Mouse (Mus musculus) Muller cell, postnatal 12 days (primary cell): Measurements from ENCODE around the gene Tox2.

ENCODE experiments used
- DNase-seq: peaks from one replicate; pipeline ENCODE4 v3.0.0-alpha.2; 2015; ENCODE audit errors: inconsistent ontology term

Gene Tox2

DNA sequence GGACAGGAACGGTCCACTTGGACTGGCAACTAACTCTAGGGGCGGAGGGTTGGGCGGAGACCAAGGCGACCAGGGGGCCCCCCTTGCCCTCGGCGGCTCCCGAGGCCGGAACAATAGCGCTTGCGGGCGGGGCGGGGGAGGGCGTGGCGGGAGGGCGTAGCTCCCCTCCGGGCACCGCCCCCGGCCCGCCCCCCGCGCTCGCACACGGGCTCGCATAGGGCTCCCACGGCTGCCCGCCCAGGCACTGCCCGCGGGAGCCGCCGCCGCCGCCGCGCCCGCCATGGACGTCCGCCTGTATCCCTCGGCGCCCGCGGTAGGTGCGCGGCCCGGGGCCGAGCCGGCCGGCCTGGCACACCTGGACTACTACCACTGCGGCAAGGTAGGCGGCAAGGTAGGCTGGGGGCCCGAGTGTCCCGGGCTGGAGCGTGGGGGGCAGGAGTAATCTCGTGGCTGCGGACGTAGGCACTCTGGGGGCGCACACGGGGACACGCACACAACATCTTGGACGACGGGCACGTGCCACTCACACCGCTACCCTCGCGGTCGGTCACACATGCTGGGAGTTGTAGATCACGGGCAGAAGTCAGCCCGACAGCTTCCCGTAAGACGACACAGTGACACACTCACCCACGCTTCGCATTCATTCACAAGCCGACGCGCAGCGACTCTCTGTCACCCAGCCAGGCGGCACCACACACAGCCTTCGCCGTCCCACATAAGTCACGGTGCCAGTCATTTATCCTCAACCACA is at the start of gene Tox2:
TSS of gene Tox2 (plus strand) at position 242 of the 751 bp plus-strand sequence.
- peak; percentile 83 for DNase-seq

DNA sequence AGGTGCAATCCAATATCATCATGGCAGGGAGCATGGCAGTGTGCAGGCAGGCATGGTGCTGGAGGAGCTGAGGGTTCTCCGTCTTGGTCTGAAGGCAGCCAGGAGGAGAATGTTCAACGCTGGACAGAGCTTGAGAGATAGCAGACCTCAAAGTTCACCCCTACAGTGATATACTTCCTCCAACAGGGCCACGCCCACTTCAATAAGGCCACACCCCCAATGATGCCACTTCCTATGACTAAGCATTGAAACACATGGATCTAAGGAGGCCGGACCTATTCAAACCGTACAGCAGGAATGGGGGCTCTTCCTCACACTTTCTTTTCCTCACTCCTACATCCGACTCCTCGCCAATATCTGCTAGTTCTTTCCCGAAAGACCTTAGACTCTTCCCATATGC is 48.3 kb upstream of the Tox2 start:
- DNase-seq: no peak

DNA sequence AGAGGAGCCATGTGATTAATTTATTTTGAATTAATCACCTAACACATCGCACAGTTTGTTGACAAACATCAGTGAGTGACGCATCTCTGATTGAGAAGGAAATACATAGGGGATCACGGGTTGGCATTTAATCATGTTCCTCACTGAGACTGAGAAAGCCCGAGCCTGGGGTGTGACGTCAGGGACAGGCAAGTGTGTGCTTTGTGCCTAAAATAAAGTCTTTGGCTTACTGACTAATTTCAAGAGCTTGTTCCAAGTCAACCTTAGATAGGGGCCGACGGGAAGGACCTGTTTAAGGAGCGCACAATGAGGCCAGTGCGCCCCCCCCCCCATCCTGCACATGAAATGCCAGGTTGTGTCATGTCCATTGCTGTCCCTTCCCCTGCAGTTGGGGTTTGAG is 43.9 kb upstream of the Tox2 start:
- DNase-seq: no peak

DNA sequence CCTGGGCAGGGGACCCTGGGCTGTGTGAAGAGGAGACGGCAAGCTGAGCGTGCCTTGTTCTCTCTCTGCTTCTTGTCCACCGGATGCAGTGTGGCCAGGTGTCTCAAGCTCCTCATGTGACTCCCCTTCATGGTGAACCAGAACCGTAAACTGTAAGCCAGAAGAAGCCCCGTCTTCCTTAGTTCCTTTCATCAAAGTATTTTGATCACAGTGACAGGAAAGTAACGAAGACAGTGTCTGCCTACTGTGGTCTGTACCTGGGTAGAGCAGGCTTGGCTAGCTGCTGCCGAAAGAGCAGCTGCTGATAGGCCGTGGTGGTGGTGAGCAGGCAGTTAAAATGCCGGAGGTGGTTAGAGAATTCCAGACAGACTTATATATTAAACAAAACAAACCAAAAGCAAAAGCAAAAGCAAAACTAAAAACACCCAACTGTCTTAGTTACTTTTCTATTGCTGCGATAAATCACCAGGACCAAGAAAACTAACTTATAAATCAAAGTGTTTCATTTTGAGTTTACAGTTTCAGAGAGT is 38.4 kb upstream of the Tox2 start:
- peak; percentile 32 for DNase-seq

DNA sequence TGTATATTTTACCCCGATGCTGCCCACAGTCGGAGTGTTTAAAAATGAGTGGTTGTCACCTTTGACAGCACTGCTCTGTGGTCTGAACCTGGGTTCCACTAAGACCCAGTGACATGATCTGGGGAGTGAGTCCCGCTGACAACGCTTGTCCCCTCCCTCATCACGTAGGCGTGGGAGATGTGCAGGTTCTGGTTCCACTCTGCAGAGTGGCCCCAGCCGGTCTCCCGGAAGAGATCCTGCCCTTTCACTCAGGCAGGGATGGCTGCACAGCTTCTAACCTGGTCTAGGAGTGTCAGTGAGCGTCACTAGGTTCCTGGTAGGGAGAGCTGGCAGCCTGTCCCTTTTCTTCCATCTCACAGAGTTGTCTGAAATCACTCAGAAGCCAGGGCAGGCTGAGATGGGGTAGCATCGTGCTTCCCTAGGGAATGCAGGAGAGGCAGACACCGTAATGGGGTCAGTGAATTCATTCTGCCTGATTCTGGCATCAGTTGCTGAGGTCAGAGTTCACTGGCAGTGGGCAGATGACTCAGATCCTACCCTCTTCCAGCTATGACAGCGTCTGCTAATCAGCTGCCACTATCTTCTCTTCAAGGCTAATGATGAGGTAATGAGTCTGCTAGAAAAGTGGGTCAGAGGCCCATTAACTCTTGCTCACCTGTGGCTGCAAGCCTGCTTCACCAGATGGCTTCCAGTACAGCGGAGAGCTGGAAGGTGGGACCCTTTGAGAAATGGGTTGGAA is 36.7 kb upstream of the Tox2 start:
- peak; percentile 94 for DNase-seq

DNA sequence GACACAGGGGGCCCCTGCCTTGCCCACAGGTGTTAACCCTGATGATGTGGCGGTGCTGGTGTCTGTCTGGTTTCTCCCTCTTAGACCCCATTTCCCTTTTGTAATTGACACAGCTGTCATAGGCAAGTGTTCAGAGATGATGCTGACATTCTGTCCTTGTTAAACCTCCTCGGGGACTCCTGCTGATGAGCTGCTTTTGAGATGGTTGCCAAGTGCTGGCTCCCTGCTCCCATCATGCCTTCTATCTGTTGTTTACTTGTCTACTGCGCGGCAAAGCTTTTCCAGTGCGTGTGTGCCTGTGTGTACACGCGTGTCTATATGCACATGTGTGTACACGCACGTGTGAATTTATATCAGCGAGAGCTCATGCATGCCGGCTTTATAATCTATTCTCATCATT is 31.0 kb upstream of the Tox2 start:
- no peak for DNase-seq

DNA sequence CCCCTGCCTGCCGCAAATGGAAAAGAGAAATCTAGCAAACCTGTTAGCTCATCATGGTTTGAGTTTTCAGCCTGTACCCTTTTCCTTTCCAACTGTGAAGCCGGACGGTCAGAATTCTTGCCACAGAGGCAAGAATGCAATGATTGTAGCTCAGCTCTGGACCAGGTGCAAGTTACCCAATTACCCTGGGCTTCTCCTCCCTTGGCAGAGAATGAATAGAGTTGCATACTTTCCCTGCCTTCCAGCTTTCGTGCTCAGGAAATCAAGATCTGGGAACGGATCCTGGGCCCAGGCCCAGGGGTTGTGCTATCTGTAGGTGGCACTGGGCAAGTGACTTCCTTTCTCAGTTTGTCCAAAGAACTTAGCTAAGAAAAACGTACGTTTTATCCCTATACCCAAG is 28.9 kb upstream of the Tox2 start:
- DNase-seq: peak; percentile 94

DNA sequence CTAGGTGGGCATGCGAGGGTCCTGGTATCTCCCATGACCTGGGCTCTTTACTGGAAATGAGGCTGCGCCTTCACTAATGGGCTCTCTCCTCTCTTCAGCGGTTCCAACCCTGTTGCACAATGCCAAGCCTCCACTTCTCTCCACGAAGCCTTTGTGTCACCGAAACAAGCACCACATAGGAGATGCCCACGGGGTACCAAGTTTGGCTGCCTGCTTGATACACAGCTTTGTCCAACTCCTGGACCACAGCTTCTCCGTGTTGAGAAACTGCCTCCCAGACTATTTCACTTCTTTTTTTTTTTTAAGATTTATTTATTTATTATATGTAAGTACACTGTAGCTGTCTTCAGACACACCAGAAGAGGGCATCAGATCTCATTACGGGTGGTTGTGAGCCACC is 27.1 kb upstream of the Tox2 start:
- no peak for DNase-seq

DNA sequence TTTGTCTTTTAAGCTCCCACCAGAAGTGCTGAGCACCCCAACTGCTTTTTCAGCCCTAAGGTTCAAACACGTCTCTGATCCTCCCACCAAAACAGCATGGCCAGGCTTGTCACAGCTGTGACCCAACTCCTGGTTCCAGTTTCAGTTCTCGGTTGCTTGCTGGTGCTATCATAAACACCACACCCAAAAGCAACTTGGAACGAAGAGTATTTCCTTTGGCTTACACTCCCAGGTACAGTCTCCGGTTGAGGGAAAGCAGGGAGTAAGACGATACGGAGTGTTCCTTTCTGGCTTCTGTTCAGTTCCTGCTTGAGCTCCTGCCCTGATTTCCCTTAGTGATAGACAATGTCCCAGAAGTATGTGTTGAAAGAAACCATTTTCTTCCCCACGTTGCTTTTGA is 26.4 kb upstream of the Tox2 start:
- DNase-seq: no peak

DNA sequence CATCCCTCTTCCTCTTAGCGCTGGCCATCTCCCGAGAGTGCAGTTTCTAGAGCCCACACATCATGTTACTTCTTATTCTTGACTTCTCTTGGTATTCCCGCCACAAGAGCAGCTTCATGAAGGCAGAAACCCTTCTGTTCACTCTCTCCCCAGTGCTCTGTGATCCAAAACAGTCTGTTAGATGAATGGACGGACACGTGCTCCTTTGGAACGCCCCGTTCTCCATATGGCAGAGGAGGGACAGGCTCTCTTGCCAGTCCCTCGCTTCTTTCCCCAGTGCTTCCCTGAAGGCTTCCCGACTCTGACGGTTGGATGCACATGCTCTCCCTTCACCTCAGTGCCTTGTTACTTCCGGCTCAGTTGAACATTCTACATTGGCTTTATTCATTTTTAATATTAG is 15.4 kb upstream of the Tox2 start:
- DNase-seq: no peak

DNA sequence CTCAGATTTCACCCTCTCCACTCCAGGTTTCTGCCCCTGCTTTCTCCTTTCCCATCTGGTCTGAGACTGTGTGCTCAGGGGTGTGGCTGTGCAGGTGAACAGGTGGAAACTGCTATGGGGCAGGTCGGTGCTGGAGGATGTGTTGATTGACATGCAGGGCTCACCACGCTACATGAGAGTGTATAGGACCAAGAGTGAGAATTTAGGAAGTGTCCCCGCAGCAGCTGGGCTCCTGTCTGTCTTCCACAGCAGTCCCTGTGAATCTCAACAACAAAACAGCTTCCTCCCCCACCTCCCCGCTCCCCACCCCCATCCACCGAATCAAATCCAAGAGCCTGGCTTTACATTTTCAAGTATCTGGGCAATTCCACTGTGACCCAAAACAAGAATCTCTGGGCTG is 13.3 kb upstream of the Tox2 start:
- DNase-seq: no peak

DNA sequence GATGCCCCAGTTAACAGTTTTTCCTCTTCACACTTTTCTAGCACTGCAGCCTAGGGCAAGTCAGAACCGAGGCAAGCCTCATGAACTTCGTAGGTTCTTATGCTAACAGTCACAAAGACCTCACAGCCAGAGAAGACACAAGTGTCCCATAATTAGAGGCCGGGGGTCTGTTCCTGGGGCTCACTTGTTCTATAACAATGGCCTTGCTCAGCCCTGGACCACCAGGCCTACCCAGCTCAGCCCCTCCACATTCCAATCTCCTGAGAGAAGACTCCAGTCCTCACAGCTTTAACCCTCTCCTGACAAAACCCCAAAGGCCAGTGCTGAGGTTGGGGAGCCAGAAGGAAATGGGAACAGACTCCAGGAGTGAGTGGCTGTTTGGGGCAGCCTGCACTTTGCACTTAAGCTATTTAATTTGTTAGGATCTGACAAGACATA is 12.9 kb upstream of the Tox2 start:
- DNase-seq: no peak

DNA sequence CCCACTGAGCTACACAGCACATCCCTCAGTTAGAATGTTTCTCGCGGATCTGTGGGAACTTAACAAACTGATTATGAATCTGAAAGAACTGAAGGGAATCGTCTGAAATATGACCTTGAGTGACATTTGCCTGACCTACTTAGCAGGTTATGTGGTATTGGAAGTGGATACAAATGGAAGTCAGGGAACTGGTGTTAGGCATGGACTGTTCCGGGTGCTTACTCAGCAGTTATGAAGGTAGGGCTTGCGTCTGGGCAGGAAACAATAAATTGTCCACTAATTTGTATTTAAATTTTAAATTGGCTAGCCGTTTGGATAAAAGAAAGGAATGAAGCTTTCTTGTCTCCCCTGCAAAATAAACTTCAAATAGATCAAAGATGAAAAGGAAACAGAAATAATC is 10.4 kb upstream of the Tox2 start:
- DNase-seq: no peak

DNA sequence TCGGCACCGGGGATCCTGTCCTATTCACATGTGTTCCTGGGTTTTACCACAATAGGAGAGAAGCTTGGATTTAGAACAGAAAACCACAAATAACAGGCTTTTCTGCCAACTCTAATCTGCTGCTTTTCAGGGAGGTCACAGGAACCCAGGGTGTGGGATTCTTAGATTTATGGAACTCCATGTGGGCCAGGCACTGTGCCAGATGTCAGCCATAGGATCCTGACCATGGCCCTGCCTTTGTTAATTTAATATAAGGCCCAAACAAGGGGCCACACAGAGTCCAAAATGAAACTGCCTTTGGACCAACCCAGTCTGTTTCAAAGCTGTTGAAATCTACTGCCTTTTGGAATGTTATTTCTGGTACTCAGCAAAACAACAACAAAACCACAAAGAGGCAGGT is 8.9 kb upstream of the Tox2 start:
- DNase-seq: peak; percentile 78

DNA sequence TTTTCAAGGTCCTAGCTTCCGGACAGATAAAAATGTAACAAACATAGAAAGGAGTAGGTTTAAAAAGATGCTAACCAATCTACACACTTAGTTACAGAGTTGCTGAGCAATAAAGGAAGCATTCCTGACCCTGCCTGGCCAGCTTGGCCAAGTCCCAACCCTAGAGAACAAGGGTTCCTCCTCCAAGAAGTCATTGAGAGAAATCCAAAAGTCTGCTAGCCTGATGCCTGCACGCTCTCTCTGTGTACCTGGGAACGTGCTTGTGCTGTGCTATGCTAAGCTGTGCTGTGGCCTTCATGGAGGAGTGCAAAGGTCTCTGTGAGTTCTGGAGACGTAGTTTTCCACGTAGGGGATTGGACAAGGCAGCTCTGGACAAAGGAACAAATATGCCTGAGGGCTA is 8.4 kb upstream of the Tox2 start:
- peak; percentile 65 for DNase-seq

DNA sequence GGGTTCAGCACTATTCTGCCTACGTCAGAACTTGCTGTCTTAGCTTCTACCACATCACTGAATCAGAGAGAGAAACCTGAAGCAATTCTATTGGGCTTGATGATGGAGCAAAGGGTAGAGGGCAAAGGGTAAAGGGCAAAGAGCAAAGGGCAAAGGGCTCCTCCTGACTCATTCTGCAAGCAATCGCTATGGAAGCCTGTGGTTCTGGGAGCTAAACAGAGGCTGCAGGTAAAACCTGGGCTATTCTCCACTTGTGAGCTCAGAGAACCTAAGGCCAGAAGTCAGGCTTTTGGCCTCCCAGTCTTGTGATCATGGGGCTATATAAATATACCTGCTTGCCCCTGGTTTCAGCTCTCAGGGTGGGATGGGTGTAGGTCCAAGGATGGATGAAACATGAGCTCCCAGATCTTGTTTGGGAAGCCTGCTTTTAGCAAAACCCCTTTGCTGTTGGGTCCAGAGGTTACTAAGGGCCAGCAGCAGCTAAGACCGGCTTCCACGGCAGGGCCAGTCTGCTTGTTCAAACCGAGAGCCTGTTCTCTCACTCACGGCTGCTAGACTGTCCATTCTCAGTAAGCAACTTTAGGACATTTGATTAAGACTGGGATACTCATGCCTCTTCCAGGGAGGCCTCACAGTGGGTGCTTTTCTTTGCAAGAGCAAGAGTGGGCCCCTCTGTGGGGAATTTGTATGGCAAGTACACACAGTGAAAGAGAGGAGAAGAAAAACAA is 7.7 kb upstream of the Tox2 start:
- DNase-seq: no peak

DNA sequence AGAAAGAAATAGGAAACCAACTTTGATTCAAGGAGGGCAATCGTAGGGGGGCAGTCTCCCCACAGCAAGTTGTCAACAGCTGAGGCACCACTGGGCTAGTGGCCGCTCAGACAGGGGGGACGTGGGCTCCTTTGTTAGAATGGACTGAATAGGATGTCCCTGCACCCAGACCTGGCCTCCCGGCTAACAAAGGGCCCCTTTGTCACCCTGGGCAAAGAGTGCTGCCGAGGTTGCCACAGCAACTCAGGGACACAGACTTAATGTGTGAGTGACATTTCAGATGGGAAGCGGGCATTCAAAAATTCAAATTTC is 7.1 kb upstream of the Tox2 start:
- DNase-seq: peak; percentile 79

DNA sequence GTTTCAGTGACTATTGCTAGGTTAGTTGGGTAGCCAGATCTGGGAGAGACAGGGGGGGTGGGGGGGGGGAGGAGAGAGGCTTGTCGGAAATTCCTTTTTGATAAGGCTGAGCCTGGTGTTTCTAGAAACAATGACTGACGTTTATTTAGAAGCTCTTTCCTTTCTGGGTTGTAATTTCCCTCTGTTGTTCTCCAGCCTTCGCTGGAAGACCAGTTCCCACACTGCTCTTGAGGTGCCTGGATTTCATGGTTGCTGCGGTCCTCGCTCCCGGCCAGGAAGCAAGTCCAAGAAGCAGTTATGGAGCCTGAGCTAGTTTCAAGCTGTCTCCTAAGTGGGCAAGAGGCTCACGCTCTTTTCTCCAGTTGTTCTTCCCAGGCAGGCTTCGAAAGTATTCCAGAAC is 1.0 kb upstream of the Tox2 start:
- no peak for DNase-seq

DNA sequence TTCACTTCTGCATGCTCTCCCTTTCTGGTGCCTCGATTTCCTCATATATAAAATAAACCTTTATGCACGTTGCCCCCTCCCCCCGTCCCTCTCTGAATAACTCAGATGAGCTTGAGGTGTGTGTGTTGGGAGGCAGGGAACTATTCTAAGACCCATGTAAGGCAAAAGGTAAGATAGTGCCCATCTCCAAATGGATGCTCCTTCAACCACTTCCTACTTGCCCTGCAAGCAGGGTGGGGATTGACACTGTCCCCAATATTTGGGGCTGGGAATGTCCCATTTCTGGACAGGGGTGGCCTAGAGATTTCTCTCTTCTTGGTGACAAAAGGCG is 407 bp upstream of the Tox2 start:
- DNase-seq: no peak

DNA sequence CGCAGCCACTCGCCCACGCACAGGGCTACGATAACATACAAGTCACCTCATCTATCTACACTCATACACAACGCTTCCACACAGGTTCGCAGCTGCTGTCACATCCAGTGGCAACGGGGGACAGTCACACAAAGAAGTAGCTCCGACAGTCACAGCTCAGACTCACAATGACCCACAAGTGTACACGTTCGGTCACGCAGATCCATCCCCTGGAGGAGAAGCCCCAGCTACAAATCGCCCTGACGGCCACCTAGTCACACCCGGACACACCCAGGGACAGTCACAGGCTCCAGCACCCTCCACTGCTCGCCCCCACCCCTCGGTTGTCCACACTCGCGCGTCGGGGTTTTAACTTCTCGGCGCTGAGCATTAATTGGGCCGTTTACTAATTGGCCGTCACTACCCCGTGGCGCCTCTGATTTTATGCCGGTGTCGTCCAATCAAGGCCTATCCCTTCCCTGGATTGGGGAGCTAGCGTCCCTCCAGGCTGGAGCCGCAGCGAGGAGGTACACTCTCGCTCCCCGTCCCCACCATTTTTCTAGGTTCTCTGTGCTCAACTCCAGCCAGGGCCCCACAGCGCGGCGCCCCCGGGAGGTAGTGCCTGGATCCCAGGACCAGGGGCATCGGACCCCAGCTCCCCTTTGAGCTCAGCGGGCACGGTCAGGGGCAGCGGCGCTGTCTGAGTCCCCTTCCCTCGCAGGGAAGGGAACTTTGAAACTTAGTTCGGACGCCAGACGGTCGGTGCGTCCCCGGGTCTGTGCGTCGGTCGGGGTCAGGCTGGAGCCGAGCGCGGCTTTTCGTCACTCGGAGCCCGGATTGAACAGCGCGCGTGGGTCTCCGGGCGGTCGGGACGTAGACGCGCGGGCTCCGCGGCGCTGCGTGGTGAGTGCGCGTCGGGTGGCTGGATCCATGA is 966 bp downstream of the Tox2 start:
- DNase-seq: peak; percentile 58

DNA sequence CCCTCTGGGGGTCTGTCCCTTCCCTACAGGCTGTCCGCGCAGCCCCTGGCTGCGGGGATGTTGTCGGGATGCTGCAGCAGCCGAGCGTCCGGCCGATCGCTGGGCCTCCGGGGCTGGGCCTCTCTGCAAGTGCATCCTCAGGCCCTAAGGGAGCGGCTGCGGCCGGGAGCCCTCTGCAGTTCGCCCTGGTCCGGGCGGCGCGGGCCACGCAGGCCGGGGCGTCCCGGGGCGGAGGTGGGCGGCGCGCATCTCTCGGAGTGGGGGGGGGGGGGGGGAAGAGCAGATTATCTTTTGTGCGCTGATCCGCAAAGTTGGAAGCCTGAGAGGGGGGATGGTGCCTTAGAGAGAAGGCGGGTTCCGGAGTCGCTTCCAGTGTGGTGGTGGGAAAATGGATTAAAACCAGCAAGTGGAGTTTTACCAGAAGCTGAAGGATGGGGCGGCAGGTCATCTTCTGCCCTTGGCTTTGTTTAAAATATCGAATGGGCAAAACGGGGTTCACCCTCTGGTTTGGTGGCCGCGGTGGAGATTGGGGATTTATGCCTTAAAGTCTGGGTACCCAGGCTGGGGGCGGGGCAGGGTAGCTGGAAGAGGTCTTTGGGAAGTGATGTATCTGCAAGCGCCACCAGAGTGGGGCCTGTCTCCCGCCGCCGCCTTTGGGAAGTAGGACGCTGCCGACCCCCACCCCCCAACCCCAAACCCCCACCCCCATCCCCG is 1.8 kb downstream of the Tox2 start:
- DNase-seq: no peak
